Mouse (Mus musculus): ENCODE measurements at regions not wholly inside any gene's neighbourhood (a gene's known extent, or its start where the extent isn't known, plus 50 kb on each side); places are given as distances from the start of the nearest gene placed in this dataset.
"Not testable (repeated sequence)": the region's sequence is repeated elsewhere in the genome, so short reads cannot be mapped to it uniquely, and the experiment has no call there.

DNA sequence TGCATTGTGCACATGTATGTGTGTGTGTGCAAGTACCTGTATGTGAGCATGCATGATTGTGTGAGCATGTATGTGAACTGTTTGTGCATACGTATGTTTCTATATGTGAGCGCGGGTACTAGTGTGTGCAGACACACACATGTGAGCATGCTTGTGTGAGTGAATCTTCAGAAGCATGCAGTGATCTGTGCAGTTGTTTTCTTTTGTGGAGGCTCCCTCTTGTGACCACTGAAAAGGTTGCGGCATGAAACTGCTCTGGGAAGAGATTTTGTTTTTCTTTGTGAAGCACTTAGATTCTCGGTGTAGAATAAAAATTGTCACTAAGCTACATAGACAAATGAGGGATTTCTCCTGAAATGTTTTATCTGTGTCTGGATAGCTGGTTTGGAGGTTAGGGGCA is 189.2 kb upstream of the Rapgef5 start:
- not testable (repeated sequence) for DNase-seq

DNA sequence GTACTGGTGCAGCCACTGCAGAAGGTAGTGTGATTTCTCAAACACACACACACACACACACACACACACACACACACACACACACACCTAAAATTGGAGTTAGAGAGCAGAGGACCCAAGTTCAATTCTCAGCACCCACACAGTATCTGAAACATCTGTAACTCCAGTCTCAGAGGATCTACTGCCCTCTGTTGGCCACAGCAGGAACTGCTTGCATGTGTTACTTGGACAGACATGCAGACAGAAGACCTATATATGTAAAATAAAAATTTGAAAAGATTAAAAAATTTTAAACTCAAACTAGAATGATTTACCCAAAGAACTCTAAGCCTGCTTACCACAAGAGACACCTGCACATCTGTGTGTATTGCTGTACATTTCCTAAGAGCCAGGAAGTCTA is 185.9 kb upstream of the Rapgef5 start:
- no peak for DNase-seq

DNA sequence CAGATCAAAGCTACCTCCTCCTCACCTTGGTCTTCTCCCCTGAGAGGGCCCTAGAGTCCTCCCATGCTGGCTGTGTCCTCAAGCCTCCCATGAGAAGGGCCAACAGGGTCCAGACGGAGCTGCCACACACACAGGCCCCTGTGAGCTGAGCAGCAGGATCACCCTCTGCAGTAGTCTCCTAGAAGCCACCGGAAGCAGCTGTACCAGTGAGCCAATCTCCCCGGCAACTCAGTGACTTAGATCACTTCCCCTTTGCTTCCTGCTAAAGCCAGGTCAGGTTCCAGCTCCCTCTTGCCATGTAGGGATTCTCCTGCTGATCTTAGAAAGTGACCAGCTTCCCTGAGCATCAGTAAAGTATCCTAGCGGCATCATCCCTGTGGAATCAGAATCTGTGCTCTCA is 179.4 kb upstream of the Rapgef5 start:
- DNase-seq, result no peak

DNA sequence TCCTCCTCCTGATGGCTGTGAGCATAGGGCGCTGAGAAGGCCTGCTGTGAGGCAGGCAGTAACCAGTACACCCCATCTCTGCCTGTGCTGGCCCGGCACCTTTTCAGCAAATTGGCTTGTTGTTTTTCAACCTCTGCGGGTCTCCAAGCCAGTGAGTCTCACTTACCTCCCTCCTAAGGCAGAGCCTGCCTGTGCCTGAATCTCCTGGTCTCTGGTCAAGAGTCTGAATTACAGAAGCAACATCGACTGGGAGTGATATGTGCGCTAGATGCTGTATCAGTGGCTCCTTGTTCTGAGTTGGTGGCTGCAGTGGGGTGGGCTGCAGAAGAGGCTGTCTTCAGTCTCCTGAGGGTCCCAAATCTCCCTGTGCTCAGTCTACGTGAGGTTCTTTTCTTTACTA is 174.0 kb upstream of the Rapgef5 start:
- no peak for DNase-seq

DNA sequence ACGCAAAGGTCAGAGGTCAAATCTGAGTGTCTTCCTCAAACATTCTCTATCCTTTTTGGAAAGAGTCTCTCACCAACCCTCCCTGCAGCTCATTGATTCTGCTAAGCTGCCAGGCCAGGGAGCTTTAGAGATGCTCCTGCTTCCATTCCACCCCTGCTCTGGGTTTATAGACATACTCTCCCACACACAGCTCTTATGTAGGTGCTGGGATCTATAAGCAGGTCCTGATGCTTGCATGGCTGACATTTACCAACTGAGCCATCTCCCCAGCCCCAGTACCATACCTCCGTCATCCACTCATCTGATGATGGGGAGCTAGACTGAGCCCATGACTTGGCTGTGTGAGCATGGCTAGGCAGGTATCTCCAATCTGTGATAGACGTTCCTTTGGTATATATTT is 173.2 kb upstream of the Rapgef5 start:
- no peak for DNase-seq

DNA sequence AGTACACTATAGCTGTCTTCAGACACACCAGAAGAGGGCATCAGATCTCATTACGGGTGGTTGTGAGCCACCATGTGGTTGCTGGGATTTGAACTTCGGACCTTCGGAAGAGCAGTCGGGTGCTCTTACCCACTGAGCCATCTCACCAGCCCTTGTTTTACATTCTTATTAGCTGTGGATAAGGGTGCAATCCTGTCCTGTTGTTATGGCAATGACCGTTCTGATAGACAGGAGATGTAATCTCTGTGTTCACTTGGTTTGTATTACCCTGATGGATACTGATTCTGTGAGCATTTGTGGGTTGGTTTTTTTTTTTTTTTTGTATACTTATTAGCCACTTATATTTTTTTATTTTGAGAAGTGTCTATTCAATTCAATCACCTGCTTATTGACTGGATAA is 172.7 kb upstream of the Rapgef5 start:
- not testable (repeated sequence) for DNase-seq

DNA sequence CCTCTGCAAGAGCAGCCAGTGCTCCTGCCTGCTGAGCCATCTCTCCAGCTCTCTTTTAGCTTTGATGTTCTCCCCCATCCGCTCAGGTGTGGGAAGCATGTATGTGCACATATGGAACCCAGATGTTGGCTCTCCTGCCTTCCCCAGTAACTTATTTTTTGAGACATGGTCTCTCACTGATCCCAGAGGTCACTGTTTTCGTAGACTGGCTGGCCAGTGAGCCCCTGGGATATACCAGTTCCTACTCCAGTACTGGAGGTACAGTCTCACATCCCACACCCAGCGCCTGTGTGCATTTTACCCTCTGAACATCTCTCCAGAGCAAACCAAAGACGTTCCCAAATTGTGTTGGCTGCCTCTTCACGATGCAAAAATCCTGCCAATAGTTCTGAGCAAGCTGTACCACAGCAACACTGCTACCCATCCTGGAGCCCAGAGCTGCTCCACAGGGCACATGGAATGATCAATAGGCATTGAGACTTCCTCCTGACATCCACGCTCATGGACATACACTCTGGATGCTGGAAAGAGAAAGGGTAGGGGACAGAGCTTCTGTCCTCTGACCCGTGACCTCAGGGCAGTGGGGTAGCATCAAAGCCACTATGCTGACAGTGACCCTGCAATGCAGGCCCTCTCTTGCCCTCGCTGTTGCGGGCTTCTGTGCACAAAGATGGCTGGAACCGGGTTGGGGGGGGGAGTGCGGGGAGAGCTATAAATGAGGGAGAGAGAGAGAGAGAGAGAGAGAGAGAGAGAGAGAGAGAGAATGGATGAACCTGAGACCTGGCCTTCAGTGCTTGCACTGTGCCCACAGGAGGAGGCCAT is 171.8 kb upstream of the Rapgef5 start:
- DNase-seq, result peak; percentile 30 to 38

DNA sequence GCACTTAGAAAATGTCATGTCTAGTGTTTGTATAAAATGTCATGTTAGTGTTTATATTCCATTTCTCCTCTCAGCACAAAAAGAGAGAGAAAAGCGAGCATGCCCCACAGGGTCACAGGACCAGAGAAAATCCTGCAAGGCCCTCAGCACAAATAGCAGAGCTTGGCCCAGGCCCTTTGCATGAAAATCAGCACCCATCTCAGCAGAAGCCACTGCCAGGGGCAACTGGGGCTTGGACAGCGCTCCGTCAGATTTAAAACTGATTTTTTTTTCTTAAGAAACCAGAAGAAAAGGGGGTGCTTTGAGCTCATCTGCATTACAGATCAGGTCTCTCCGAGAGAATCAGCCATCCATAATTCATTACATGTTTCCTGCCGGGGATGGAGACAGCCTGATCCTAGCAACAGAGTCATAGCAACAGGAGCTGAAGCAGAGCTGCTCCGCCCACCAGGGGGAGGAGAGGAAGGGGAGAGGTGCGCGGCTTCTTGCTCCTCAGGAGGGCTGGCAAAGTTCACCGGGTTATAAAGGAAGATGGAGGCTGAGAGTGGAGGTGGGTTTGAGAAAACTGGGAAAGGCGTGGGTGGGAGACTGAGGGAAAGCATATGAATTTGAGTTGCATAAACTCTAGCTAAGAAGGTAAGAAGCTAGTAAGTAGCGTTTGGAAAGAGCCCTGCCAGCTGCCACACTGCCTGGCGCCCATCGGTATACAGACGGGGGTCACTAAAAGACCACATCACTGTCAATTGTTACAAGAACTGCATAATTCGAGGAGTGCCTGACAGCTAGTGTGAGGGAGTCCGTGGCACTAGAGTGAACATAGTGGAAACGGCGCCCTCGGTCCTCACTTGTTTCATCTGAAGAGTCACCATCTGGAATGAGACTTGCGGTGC is 170.9 kb upstream of the Rapgef5 start:
- DNase-seq, result peak; percentile 77 to 81

DNA sequence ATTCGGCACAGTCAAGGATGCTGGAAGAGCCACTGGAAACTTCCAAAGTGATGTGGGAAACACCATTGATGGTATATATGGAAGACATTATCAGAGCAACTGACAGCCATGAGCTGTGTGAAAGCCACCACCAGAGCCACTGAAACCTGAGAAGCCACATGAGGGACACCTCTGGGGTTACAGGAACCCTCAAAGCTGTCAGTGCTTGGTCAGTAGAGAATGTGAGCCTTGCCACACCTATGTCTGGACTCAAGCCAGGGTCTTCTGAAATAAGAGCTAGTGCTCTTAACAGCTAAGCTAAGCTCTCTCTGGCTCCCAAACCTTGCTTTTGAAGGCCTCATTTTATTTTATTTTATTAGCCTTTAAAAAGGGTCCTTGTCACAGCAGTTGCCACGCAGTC is 170.2 kb upstream of the Rapgef5 start:
- no peak for DNase-seq

DNA sequence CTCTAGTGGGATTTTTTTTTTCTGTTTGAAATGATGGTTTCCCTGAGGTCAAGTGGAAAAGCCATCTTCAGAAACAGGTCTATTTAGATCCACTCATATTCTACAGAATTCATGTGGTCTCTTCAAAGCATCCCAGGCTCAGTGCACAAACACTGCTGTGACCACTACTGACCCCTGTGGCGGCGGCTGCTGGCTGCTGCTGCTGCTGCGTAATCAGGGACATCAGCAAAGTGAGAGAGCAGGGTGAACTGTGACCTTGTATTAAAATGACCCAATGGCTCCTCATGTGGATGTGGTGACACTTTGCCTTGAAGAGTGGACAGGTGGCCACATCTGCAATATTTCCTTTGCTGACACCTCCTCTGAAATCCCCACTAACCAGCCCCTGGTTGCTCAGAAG is 169.1 kb upstream of the Rapgef5 start:
- DNase-seq, result no peak

DNA sequence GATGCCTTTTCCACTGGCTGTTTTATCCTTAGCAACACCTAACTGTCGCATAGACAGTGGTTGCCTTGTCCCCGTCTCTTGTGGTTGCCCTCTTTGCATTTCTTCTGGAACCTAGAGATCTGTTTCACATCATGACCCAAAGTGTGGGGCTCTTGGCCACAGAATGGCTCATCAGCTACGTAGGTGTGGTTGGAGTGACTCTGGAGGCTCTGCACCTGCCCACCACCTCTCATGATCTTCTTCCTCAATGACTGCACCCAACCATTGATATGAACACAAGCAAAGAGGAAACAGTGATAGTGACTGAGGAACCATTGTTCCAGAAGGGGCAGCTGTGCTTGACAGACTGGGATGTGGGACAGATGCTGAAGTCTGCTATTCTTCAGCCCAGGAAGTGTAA is 167.8 kb upstream of the Rapgef5 start:
- DNase-seq, result no peak

DNA sequence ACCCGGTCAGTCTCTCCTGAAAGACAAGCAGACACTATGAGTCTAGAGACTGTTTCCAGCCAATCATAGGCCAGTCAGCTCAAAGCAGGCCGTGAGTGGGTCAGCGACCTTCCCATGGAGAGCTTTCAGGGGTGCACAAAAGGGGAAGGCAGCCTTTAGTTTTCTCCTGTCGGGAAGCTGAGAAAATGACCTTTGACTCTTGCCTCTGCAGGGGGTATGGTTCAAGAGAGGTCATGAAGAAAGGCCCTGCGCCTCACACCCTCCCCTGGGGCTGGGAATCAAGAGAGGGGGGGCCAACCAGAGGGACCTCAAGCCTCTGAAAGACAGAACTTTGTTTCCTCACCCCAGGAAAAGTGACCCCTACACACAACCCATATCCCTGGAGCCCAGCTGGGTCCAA is 164.4 kb upstream of the Rapgef5 start:
- no peak for DNase-seq

DNA sequence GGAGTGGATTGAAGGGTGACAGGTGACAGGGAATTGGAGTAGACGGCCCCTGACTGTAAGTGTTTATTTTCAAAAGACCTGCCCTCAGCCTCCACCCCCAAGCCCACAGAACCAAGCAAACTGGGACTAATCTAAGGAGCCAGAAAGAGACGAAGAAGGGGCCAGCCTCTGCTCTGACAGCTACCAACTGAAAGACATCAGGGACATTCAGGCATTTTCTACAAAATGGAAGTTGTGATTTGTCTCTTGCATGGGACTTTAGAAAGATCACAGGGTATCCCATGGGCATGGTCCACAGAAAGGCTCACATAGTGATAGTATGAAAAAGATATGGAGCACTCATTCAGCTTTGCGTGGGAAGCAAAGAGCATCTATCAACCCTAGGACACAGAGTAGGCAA is 163.8 kb upstream of the Rapgef5 start:
- DNase-seq, result no peak

DNA sequence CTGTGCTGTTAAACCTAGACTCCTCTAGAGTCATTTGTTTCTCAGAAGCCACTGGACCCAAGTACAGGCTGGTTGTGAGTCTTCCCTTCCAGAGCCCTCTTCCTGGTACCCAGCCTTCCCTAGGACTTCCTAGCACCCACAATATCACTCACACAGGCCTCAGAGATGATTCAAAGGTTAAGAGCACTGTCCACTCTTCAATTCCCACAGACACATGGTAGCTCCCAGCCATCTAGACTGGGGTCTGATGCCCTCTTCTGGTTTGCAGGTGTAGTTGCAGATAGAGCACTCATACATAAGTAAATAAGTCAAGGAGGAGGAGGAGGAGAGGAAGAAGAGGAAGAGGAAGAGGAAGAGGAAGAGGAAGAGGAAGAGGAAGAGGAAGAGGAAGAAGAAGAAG is 163.3 kb upstream of the Rapgef5 start:
- peak; percentile 60 to 64 for DNase-seq

DNA sequence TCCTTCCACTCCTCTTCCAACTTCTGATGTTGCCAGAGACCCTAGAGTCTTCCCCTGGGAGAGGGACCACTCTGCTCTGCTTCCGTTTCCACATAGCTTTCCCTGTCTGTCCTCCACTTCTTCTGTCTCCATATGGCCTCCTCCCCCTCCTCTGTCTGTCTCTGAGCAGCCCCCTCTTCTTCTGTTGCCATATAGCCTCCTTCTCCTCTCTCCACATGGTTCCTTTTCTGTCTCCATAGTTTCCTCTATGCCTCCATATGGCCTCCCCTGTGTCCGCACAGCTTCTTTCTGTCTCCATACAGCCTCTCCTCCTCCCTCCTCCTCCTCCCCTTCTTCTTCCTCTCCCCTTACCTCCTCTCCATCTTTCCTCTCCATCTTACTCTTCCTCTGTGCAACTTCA is 158.5 kb upstream of the Rapgef5 start:
- no peak for DNase-seq

DNA sequence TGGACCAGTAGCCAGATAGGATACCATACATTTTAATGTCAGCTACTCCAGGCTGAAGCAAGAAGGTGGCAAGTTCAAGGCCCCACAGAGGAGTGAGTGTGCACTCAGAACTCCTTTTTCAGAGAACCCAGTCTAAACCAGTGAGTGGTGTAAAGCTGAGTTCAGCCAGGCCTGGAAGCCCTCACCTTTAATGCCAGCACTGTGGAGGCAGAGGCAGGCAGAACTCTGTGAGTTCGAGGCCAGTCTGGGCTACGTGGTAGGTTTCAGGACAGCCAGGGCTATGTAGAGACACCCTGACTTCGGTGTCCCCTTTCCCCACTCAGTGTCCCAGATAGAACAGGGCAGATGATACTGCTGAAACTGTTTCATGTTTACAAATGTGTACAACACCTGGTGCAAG is 157.4 kb upstream of the Rapgef5 start:
- DNase-seq, result no peak

DNA sequence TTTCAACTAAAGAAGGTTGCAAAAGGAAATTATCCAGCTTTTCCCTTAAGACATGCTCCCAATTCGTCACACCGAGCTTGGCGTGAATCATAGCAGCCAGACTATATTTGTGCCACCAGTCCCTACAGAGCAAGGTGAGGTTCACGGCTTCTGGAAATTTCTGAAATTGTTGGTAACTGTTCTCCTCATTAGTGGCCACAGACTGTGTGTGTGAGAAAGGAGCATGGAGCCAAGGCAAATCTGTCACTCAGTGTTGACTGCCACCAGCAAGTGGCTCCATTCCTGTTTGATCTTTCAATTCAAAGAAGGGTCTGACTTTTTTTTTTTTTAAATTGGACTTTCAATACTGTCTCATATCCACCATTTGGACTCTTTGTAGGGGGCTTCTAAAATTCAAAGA is 156.1 kb upstream of the Rapgef5 start:
- DNase-seq, result no peak

DNA sequence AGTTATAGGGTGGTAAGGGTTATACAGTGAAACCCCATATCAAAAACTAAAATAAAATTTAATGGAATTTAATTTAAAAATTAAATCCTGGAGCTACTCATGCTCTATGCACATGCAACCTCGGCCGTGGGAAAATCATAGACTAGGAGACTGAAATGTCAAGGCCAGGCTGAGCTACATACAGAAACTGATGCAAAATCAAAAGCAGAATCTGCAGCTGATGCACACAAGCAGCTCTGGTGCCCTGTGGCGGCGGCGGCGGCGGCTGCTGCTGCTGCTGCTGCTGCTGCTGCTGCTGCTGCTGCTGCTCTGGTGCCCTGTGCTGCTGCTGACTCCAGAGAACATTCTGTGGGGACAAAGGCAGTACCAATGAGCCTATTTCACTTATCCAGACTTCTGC is 154.5 kb upstream of the Rapgef5 start:
- no peak for DNase-seq

DNA sequence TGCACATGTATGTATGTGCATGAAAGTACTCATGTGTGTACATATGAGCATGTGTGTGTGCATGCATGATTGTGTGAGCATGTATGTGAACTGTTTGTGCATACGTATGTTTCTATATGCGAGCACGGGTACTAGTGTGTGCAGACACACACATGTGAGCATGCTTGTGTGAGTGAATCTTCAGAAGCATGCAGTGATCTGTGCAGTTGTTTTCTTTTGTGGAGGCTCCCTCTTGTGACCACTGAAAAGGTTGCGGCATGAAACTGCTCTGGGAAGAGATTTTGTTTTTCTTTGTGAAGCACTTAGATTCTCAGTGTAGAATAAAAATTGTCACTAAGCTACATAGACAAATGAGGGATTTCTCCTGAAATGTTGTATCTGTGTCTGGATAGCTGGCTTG is 152.8 kb upstream of the Rapgef5 start:
- not testable (repeated sequence) for DNase-seq

DNA sequence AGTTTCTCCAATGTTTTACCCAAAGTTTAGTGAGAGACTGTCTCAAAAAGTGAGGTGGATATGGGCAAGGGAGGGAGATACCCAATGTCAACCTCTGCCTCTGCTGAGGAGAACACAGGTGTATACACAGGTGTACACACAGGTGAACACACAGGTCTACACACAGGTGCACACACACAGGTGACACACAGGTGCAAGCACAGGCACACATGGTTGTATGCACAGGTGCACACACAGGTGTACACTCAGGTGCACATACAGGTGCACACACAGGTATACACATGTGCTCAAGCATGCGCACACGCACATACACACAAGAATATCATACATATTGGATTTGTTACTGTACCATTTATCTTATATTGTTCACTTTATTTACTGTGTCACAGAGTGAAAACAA is 151.1 kb upstream of the Rapgef5 start:
- DNase-seq, result no peak

DNA sequence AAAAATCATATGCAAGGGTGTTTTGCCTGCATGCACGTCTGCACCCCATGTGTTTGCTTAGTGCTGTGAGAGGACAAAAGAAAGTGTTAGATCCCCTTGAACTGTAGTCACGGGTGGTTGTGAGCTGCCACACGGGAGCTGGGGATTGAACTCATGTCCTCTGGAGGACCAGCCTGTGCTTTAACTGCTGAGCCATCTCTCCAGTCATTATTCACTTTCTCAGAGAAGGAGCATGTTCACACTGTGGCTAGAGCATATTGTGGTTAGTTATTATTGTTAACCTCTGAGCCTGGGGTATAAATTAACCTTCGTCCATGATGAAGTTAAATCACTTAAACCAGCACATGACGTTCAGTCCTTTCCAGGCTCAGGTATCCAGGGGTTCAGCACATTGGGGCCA is 150.4 kb upstream of the Rapgef5 start:
- no peak for DNase-seq

DNA sequence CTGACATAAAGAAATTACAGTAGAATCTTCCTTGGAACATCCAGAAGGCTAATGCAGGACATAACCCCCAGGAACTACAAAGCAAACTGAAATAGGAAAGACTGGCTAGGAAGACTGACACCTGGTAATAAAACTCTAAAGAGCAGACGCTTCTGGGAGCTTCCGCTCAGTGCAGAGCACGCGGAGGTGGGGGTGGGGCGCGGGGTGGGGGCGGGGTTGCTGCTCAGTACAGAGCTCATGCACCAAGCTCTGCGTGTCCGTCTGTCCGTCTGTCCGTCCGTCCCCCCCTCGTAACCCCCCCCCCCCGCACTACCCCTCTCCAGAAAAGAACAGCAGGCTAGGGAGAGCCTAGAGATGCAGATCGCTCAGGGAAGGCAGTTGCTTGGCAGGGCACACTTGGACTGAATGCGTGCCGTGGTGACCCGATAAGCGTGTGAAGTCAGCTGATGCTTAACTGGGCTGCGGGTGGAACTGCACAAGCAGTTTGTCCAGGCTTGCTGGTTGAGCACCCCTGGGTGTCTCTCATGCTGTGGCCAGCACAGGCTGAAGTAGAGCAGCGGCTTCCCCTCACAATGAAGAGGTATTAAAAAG is 137.9 kb upstream of the Rapgef5 start:
- DNase-seq, result no peak

DNA sequence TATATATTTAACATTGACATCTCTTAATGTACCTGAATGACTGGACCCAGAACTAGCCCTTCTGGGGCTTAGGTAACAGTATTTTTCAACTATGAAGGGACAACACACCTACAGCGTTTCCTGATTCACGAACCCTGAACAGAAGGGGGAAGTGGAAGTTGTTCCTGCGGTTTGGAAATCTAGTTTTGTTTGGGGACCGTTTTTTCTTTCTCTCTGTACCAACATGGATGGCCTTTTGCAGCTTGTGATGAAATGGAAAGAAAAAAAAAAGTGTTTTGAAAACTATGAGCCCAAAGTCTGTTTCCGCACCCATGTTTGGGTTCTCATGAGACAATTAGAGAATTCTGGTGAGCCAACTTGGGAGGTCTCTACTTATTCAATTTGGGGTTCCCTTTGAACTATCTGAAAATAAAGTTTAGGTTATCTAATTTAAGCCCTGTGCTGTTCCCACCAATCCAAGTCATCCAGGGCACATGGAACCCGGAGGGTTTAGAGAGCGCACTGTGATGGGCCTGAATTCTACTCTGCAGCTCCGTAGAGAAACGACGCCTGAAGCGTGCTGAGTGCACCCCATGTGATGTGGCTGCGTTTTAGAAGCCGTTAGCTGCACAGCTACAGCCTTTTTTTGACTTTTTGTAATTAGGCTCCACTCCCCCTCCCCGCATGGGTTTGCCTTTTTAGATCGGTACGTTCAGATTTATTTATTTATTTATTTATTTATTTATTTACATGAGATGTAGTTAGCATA is 137.0 kb upstream of the Rapgef5 start:
- DNase-seq, result no peak
